Mouse (Mus musculus) midbrain, embryonic 14.5 days (tissue): ENCODE data around the gene Abhd18. TPM values are rescaled to one million over a fixed set of nuclear protein-coding genes. Genes with fewer than 3 reads are reported as not detected.
A peak's percentile ranks its signal among the peaks of the same experiment; 100 is the strongest.

Source experiments
- ATAC-seq: fragments of 200-750 bp; cut with Nextera tagmentation; 2 replicates; pipeline ENCODE4 v1.8.0; 2017; ENCODE audit warnings: moderate number of reproducible peaks, moderate library complexity; ENCODE audit not compliant: low FRiP score, low TSS enrichment
- DNase-seq: peaks from one replicate; pipeline ENCODE4 v3.0.0-alpha.2; 2015
- H3K27ac ChIP-seq: fragments of 300-500 bp; sonication (generic); replicated peaks from 2 replicates; pipeline ENCODE4 v1.5.1; 2014; ENCODE audit warnings: mild to moderate bottlenecking, low read depth, low read length, moderate library complexity
- H3K27me3 ChIP-seq: fragments of 300-500 bp; sonication (generic); 2 replicates; pipeline ENCODE4 v1.6.1; 2014; ENCODE audit warnings: low read length, control low read depth, mixed read lengths; ENCODE audit not compliant: control insufficient read depth, insufficient read depth
- H3K36me3 ChIP-seq: fragments of 300-500 bp; sonication (generic); 2 replicates; pipeline ENCODE4 v1.6.1; 2014; ENCODE audit warnings: low read length, control low read depth; ENCODE audit not compliant: control insufficient read depth, insufficient read depth
- H3K4me1 ChIP-seq: fragments of 300-500 bp; sonication (generic); 2 replicates; pipeline ENCODE4 v1.6.1; 2014; ENCODE audit warnings: mild to moderate bottlenecking, antibody characterized with exemption, low read length, control low read depth; ENCODE audit not compliant: control insufficient read depth, insufficient read depth
- H3K4me2 ChIP-seq: fragments of 300-500 bp; sonication (generic); 2 replicates; pipeline ENCODE4 v1.6.1; 2014; ENCODE audit warnings: mild to moderate bottlenecking, low read length, moderate library complexity
- H3K4me3 ChIP-seq: fragments of 300-500 bp; sonication (generic); replicated peaks from 2 replicates; pipeline ENCODE4 v1.5.1; 2014; ENCODE audit warnings: low read depth, low read length
- H3K9ac ChIP-seq: fragments of 300-500 bp; sonication (generic); replicated peaks from 2 replicates; pipeline ENCODE4 v1.6.1; 2014; ENCODE audit warnings: mild to moderate bottlenecking, low read length, moderate library complexity
- H3K9me3 ChIP-seq: fragments of 300-500 bp; sonication (generic); 2 replicates; pipeline ENCODE4 v1.6.1; 2016; ENCODE audit warnings: low read length, control low read depth, mixed read lengths; ENCODE audit not compliant: control insufficient read depth
- WGBS: fragments of 180-500 bp; shearing (Covaris S2); extraction: QIAGEN DNeasy Blood & Tissue Kit; methylation state at CpG from one replicate; pipeline ENCODE4 v1.1.7; 2014; 5-methylcytosine and 5-hydroxymethylcytosine counted together
- polyA plus RNA-seq: library from polyadenylated mRNA; unstranded; fragments of >200 nt; fragmentation: Nextera tagmentation; extraction: Ambion mirVana; gene quantifications from 2 replicates; pipeline ENCODE4 v1.2.1, GENCODE M21; 2014

Abhd18 gene
- polyA plus RNA-seq, 1 experiment from 2014 or later, result 15.8 TPM

GRCm38 (mm10) chr3:40938592-40938991, 91.8 kb downstream of the Abhd18 start:
- no peak overlapping the region for H3K9ac ChIP-seq
- H3K9me3 ChIP-seq, result no peaks in the 10 kb centered on the region
- H3K4me3 ChIP-seq, result no peak overlapping the region
- DNase-seq (no peak), ATAC-seq (no peak)
- H3K4me2 ChIP-seq, result no peak overlapping the region
- H3K27ac ChIP-seq, result no peak overlapping the region
- peaks cover 17% of the 10 kb centered on the region for H3K36me3 ChIP-seq
- H3K27me3 ChIP-seq, result no peaks in the 10 kb centered on the region
- WGBS, result 97% methylated on average over 4 of the region's 4 CpGs
- no peaks in the 10 kb centered on the region for H3K4me1 ChIP-seq

GRCm38 (mm10) chr3:40939019-40939418, 92.2 kb downstream of the Abhd18 start:
- peaks cover 13% of the 10 kb centered on the region for H3K36me3 ChIP-seq
- no peak overlapping the region for H3K4me3 ChIP-seq
- H3K4me2 ChIP-seq, result no peak overlapping the region
- H3K9me3 ChIP-seq, result no peaks in the 10 kb centered on the region
- H3K27ac ChIP-seq, result no peak overlapping the region
- ATAC-seq (no peak), DNase-seq (no peak)
- no peak overlapping the region for H3K9ac ChIP-seq
- H3K27me3 ChIP-seq, result no peaks in the 10 kb centered on the region
- no peaks in the 10 kb centered on the region for H3K4me1 ChIP-seq

DNA sequence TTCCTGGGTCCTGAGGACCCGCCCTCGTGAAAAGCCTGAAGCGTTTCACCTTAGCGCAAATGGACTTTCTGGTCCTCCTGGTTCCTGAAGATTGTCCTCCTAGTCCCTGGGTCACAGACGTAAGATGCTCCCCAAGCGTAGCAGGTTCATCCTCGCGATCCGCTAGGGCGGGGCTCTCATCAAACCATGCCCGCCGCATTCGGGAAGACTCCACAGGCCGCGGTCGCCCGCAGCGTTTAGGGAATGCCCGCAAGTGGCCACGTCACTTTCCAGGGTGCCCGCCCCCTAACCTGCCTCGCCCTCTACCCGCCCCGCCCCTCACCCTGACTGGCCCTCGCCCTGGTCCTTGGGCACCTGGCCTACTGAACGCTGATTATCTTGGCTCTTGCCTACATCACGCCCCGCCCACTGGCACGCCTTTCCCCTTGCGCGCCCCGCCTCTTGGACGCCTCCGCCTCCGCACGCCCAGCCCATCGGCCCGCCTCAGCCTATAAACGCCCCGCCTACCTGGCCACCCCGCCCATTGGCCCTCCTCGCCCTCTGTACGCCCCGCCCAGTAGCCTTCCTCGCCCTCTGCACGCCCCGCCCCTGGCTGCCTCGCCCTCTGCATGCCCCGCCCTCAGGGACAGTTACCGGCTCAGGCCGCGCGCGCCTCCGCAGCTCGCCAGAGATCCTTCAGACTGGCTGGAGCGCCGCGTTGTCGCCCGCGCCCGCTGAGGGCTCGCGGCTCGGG, 102.6 kb downstream of the Abhd18 start, which contains the start of gene Larp1b:
Gene Larp1b (plus strand): TSS at position 659 of the 733 bp plus-strand sequence.
- peaks cover 20% of the 10 kb centered on the region; the same call in 1 of the 2 replicates for H3K27me3 ChIP-seq
- H3K9ac ChIP-seq, result peak within 1 kb of the TSS; percentile 74
- WGBS, result under 1% methylated on average over 66 of the region's 66 CpGs
- no peaks in the 10 kb centered on the region for H3K9me3 ChIP-seq
- DNase-seq (peak; percentile 96), ATAC-seq (peak; percentile 95)
- H3K4me1 ChIP-seq, result peaks cover 7% of the 10 kb centered on the region; the same call in 1 of the 2 replicates
- peak within 1 kb of the TSS; percentile 72 for H3K27ac ChIP-seq
- H3K4me3 ChIP-seq, result peak within 1 kb of the TSS; percentile 72
- no peaks in the 10 kb centered on the region for H3K36me3 ChIP-seq
- H3K4me2 ChIP-seq, result peak within 1 kb of the TSS; percentile 96

GRCm38 (mm10) chr3:40949903-40950600, 103.3 kb downstream of the Abhd18 start:
- under 1% methylated on average over 92 of the region's 118 CpGs for WGBS
- ATAC-seq, result peak; percentile 40
- Histone ChIP-seq H3K36me3 (no peaks in the 10 kb centered on the region), H3K27me3 (peaks cover 20% of the 10 kb centered on the region; the same call in 1 of the 2 replicates), H3K9me3 (no peaks in the 10 kb centered on the region), H3K9ac (peak overlapping the region; percentile 74), H3K4me3 (peak overlapping the region; percentile 72), H3K4me1 (peaks cover 7% of the 10 kb centered on the region; the same call in 1 of the 2 replicates), H3K27ac (peak overlapping the region; percentile 72), H3K4me2 (peak overlapping the region; percentile 96)
- DNase-seq, result peak; percentile 79

GRCm38 (mm10) chr3:40950601-40951201, 103.9 kb downstream of the Abhd18 start:
- H3K4me2 ChIP-seq, result peak overlapping the region; percentile 96

GRCm38 (mm10) chr3:40951365-40951764, 104.6 kb downstream of the Abhd18 start:
- H3K36me3 ChIP-seq, result no peaks in the 10 kb centered on the region
- WGBS, result 10% methylated on average over 7 of the region's 7 CpGs
- ATAC-seq (no peak), DNase-seq (peak; percentile 58)
- H3K4me3 ChIP-seq, result peak overlapping the region; percentile 72
- peaks cover 20% of the 10 kb centered on the region; the same call in 1 of the 2 replicates for H3K27me3 ChIP-seq
- H3K27ac ChIP-seq, result no peak overlapping the region
- no peak overlapping the region for H3K9ac ChIP-seq
- no peaks in the 10 kb centered on the region for H3K9me3 ChIP-seq
- peaks cover 7% of the 10 kb centered on the region; the same call in 1 of the 2 replicates for H3K4me1 ChIP-seq
- peak overlapping the region; percentile 96 for H3K4me2 ChIP-seq

More at GRCm38 (mm10) chr3:40950601-40951201, 103.9 kb downstream of the Abhd18 start:
- Histone ChIP-seq H3K27me3 (peaks cover 20% of the 10 kb centered on the region; the same call in 1 of the 2 replicates), H3K9me3 (no peaks in the 10 kb centered on the region), H3K27ac (peak overlapping the region; percentile 72), H3K9ac (peak overlapping the region; percentile 74), H3K4me1 (peaks cover 7% of the 10 kb centered on the region; the same call in 1 of the 2 replicates), H3K36me3 (no peaks in the 10 kb centered on the region), H3K4me3 (peak overlapping the region; percentile 72)
- ATAC-seq (peak; percentile 0; the same call in 1 of the 2 replicates), DNase-seq (peak; percentile 58)
- under 1% methylated on average over 43 of the region's 43 CpGs for WGBS

- Histone ChIP-seq H3K4me3 (no peak overlapping the region), H3K9me3 (no peaks in the 10 kb centered on the region), H3K36me3 (no peaks in the 10 kb centered on the region), H3K9ac (no peak overlapping the region), H3K27ac (no peak overlapping the region), H3K4me1 (peaks cover 7% of the 10 kb centered on the region; the same call in 1 of the 2 replicates), H3K4me2 (no peak overlapping the region), H3K27me3 (peaks cover 19% of the 10 kb centered on the region; the same call in 1 of the 2 replicates)
- ATAC-seq (no peak), DNase-seq (no peak)
Observed at GRCm38 (mm10) chr3:40952606-40953005, 105.8 kb downstream of the Abhd18 start.

DNA sequence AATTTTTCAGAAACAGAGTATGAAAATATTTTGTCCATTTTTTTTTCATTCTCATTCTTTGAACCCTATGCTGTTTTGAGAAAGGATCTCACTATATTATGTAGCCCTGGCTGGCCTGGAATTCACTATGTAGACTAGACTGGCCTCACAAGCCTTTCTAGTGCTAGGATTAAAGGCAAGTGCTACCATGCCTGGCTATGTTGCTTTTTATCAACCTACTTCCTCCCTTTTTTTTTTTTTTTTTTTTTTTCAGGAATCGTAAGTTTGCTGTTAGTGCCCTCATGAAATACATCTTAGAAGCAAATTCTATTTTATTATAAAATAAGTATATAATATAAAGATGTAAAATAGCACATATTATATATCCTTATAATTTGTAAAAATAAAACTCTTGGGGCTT, 108.0 kb downstream of the Abhd18 start:
- no peaks in the 10 kb centered on the region for H3K9me3 ChIP-seq
- 86% methylated on average over 1 of the region's 1 CpGs for WGBS
- ATAC-seq (no peak), DNase-seq (no peak)
- H3K36me3 ChIP-seq, result no peaks in the 10 kb centered on the region
- H3K4me2 ChIP-seq, result no peak overlapping the region
- no peak overlapping the region for H3K27ac ChIP-seq
- H3K4me1 ChIP-seq, result peaks cover 7% of the 10 kb centered on the region; the same call in 1 of the 2 replicates
- peaks cover 12% of the 10 kb centered on the region; the same call in 1 of the 2 replicates for H3K27me3 ChIP-seq
- no peak overlapping the region for H3K9ac ChIP-seq
- H3K4me3 ChIP-seq, result no peak overlapping the region
